Mouse (Mus musculus) limb, embryonic 10.5 days (tissue): ENCODE data around the gene Dpf3. TPM values are rescaled to one million over a fixed set of nuclear protein-coding genes. Genes with fewer than 3 reads are reported as not detected.
A peak's percentile ranks its signal among the peaks of the same experiment; 100 is the strongest.

Experiments
- DNase-seq: peaks from one replicate; pipeline ENCODE4 v3.0.0-alpha.2; 2017; ENCODE audit warnings: low spot score
- H3K27ac ChIP-seq: fragments of 300-500 bp; sonication (generic); 2 replicates; pipeline ENCODE4 v1.5.1; 2016; ENCODE audit warnings: mild to moderate bottlenecking
- H3K27me3 ChIP-seq: fragments of 300-500 bp; sonication (generic); 2 replicates; pipeline ENCODE4 v1.6.1; 2016; ENCODE audit warnings: low read depth, mild to moderate bottlenecking; ENCODE audit not compliant: poor library complexity, severe bottlenecking
- H3K36me3 ChIP-seq: fragments of 300-500 bp; sonication (generic); 2 replicates; pipeline ENCODE4 v1.6.1; 2016; ENCODE audit warnings: mild to moderate bottlenecking, moderate library complexity
- H3K4me1 ChIP-seq: fragments of 300-500 bp; sonication (generic); 2 replicates; pipeline ENCODE4 v1.6.1; 2016
- H3K4me3 ChIP-seq: fragments of 300-500 bp; sonication (generic); 2 replicates; pipeline ENCODE4 v1.5.1; 2016; ENCODE audit warnings: mild to moderate bottlenecking, moderate library complexity
- H3K9me3 ChIP-seq: fragments of 300-500 bp; sonication (generic); replicated peaks from 2 replicates; pipeline ENCODE4 v1.6.1; 2016; ENCODE audit warnings: mild to moderate bottlenecking
- WGBS: fragments of 180-500 bp; shearing (Covaris S2); methylation state at CpG from one replicate; pipeline ENCODE4 v1.1.7; 2016; 5-methylcytosine and 5-hydroxymethylcytosine counted together
- polyA plus RNA-seq: library from polyadenylated mRNA; unstranded; fragments of >200 nt; fragmentation: Nextera tagmentation; extraction: Ambion mirVana; gene quantifications from 2 replicates; pipeline ENCODE4 v1.2.1, GENCODE M21; 2016

The Dpf3 gene
- polyA plus RNA-seq, 1 experiment from 2014 or later: 2.6 TPM

GRCm38 (mm10) chr12:83201674-83202073 is 285.8 kb downstream of the Dpf3 start:
- H3K4me1 ChIP-seq: peaks cover 18% of the 10 kb centered on the region
- no peaks in the 10 kb centered on the region for H3K27me3 ChIP-seq
- no peak overlapping the region for H3K4me3 ChIP-seq
- no peak for DNase-seq
- H3K9me3 ChIP-seq: no peaks in the 10 kb centered on the region
- no peaks in the 10 kb centered on the region for H3K36me3 ChIP-seq
- H3K27ac ChIP-seq: 0 out of 2 replicates have a peak overlapping the region, but pooled peaks have one; percentile 25
- WGBS: 25% methylated on average over 3 of the region's 3 CpGs

- Histone ChIP-seq H3K27me3 (no peaks in the 10 kb centered on the region), H3K4me3 (no peak overlapping the region), H3K9me3 (no peaks in the 10 kb centered on the region), H3K27ac (no peak overlapping the region), H3K36me3 (no peaks in the 10 kb centered on the region), H3K4me1 (no peaks in the 10 kb centered on the region)
- WGBS: 87% methylated on average over 6 of the region's 6 CpGs
- DNase-seq: no peak
Observed at GRCm38 (mm10) chr12:83180561-83180960, 307.0 kb downstream of the Dpf3 start.

DNA sequence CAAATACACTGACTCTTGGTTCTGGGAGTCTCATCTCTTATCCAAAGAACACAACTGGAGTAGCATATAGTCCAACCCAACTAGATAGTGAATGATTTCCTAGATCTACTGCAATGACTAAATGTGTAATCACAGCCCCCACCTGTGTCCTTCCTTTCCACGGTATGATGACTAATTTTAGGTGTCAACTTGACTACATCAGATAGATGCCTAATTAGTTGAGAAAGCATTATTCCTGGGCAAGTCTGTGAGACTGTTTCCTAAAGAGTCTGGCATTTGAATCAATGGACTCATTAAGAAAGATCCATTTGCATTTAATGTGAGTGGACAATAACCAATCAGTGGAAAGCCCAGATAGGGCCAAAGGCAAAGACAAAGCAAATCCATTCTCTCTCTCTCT is 307.7 kb downstream of the Dpf3 start:
- H3K27ac ChIP-seq: no peak overlapping the region
- no peaks in the 10 kb centered on the region for H3K9me3 ChIP-seq
- no peaks in the 10 kb centered on the region for H3K27me3 ChIP-seq
- WGBS: 86% methylated on average over 1 of the region's 1 CpGs
- DNase-seq: no peak
- H3K4me3 ChIP-seq: no peak overlapping the region
- no peaks in the 10 kb centered on the region for H3K4me1 ChIP-seq
- no peaks in the 10 kb centered on the region for H3K36me3 ChIP-seq

- no peak for DNase-seq
- H3K27me3 ChIP-seq: no peaks in the 10 kb centered on the region
- H3K27ac ChIP-seq: no peak overlapping the region
- no peaks in the 10 kb centered on the region for H3K4me1 ChIP-seq
- H3K36me3 ChIP-seq: no peaks in the 10 kb centered on the region
- WGBS: 53% methylated on average over 2 of the region's 2 CpGs
- H3K9me3 ChIP-seq: no peaks in the 10 kb centered on the region
- no peak overlapping the region for H3K4me3 ChIP-seq
Observed at GRCm38 (mm10) chr12:83178770-83179169, 308.7 kb downstream of the Dpf3 start.

DNA sequence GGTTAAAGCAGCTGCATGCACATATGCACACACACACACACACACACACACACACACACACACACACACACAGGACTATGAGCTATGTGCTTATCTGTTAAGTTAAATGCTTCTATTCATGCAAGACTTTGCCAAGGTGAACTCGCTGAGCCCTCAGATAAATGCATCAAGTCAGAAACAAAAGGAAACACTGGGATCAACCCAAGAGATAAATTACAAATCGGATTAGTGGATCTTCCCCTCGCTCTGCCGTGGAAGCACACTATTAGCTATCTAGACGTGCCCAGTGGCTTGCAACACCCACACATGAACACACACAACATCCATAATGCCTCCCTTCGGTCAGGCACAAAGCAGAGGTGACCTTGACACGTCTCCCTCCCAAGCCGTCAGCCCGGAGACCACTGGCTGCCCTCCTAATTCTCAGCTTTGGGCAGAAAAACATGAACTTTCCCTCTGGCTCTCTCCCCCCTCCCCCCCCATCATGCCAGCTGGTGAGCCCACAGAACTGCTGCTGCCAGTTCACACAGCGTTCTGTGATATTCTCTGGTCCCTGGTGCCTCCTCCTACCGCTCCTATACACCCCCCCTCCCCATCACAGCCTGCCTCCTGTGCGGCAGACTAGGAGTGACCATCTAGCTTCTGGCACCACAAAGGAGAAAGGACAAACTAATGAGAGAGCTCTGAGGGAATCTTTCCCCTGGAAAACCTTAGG is 317.9 kb downstream of the Dpf3 start:
- Histone ChIP-seq H3K4me1 (peaks cover 5% of the 10 kb centered on the region; the same call in 1 of the 2 replicates), H3K4me3 (no peak overlapping the region), H3K27me3 (no peaks in the 10 kb centered on the region), H3K9me3 (no peaks in the 10 kb centered on the region), H3K36me3 (no peaks in the 10 kb centered on the region), H3K27ac (no peak overlapping the region)
- WGBS: 75% methylated on average over 12 of the region's 12 CpGs
- no peak for DNase-seq

DNA sequence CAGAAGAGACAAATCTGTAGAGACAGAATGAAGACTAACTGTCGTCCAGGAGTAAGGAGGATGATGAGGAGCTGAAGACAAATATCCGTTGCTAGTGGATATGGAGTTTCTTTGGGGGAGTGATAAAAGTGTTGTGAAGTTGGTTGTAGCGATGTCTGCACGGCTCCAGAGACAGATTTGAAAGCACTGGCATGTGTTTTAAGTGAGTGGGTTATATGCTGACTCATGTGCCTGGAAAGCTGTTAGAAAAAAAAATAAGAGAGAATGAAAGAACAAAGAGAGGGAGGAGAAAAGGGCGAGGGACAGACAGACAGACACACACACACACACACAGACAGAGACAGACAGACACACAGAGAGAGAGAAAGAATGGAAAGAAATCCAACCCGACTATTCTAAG is 319.2 kb downstream of the Dpf3 start:
- H3K27ac ChIP-seq: no peak overlapping the region
- no peak overlapping the region for H3K4me3 ChIP-seq
- H3K27me3 ChIP-seq: no peaks in the 10 kb centered on the region
- H3K36me3 ChIP-seq: no peaks in the 10 kb centered on the region
- H3K9me3 ChIP-seq: no peaks in the 10 kb centered on the region
- H3K4me1 ChIP-seq: peaks cover 5% of the 10 kb centered on the region; the same call in 1 of the 2 replicates
- DNase-seq: no peak
- WGBS: 84% methylated on average over 6 of the region's 6 CpGs

GRCm38 (mm10) chr12:83165058-83165457 is 322.5 kb downstream of the Dpf3 start:
- H3K4me1 ChIP-seq: no peaks in the 10 kb centered on the region
- DNase-seq: no peak
- no peaks in the 10 kb centered on the region for H3K9me3 ChIP-seq
- H3K27me3 ChIP-seq: no peaks in the 10 kb centered on the region
- H3K36me3 ChIP-seq: no peaks in the 10 kb centered on the region
- H3K27ac ChIP-seq: no peak overlapping the region
- WGBS: 100% methylated on average over 1 of the region's 1 CpGs
- no peak overlapping the region for H3K4me3 ChIP-seq

Other genes starting within 250 kb of the Dpf3 start
- gene Dcaf4, start 32.8 kb upstream of the Dpf3 start, polyA plus RNA-seq: 27.4 and 29.3 TPM in 2 replicates
- gene Zfyve1, start 109.5 kb upstream of the Dpf3 start, polyA plus RNA-seq: 14.4 and 21.9 TPM in 2 replicates
- gene Rbm25, start 143.5 kb upstream of the Dpf3 start, polyA plus RNA-seq: 282 and 308 TPM in 2 replicates
- gene Psen1, start 200.4 kb upstream of the Dpf3 start, polyA plus RNA-seq: 59.8 and 60.9 TPM in 2 replicates